Mouse (Mus musculus): ENCODE results near the gene Irs1.

GRCm38 (mm10) chr1:82239409-82240201 lies 51.6 kb downstream of the Irs1 start:
- TF ChIP-seq POLR2A (IDR thresholded peaks at IDR 0.05; ENCODE audit: extremely low read depth, insufficient read depth, low read length) (no peak), CTCF (IDR thresholded peaks at IDR 0.05; ENCODE audit: low read depth, low read length) (no peak)
